Mouse (Mus musculus) limb, embryonic 10.5 days (tissue): ENCODE results near the gene Dnpep. TPM values are rescaled to one million over a fixed set of nuclear protein-coding genes. Genes with fewer than 3 reads are reported as not detected.
A peak's percentile ranks its signal among the peaks of the same experiment; 100 is the strongest.

Experiments
- DNase-seq: peaks from one replicate; pipeline ENCODE4 v3.0.0-alpha.2; 2017; ENCODE audit warnings: low spot score
- H3K27ac ChIP-seq: fragments of 300-500 bp; sonication (generic); 2 replicates; pipeline ENCODE4 v1.5.1; 2016; ENCODE audit warnings: mild to moderate bottlenecking
- H3K27me3 ChIP-seq: fragments of 300-500 bp; sonication (generic); 2 replicates; pipeline ENCODE4 v1.6.1; 2016; ENCODE audit warnings: low read depth, mild to moderate bottlenecking; ENCODE audit not compliant: poor library complexity, severe bottlenecking
- H3K36me3 ChIP-seq: fragments of 300-500 bp; sonication (generic); 2 replicates; pipeline ENCODE4 v1.6.1; 2016; ENCODE audit warnings: mild to moderate bottlenecking, moderate library complexity
- H3K4me1 ChIP-seq: fragments of 300-500 bp; sonication (generic); 2 replicates; pipeline ENCODE4 v1.6.1; 2016
- H3K4me3 ChIP-seq: fragments of 300-500 bp; sonication (generic); 2 replicates; pipeline ENCODE4 v1.5.1; 2016; ENCODE audit warnings: mild to moderate bottlenecking, moderate library complexity
- H3K9me3 ChIP-seq: fragments of 300-500 bp; sonication (generic); replicated peaks from 2 replicates; pipeline ENCODE4 v1.6.1; 2016; ENCODE audit warnings: mild to moderate bottlenecking
- WGBS: fragments of 180-500 bp; shearing (Covaris S2); methylation state at CpG from one replicate; pipeline ENCODE4 v1.1.7; 2016; 5-methylcytosine and 5-hydroxymethylcytosine counted together
- polyA plus RNA-seq: library from polyadenylated mRNA; unstranded; fragments of >200 nt; fragmentation: Nextera tagmentation; extraction: Ambion mirVana; gene quantifications from 2 replicates; pipeline ENCODE4 v1.2.1, GENCODE M21; 2016

Gene Dnpep
- polyA plus RNA-seq, 1 experiment from 2014 or later = 132 TPM

- 89% methylated on average over 7 of the region's 7 CpGs for WGBS
- H3K9me3 ChIP-seq = no peaks in the 10 kb centered on the region
- no peak for DNase-seq
- no peaks in the 10 kb centered on the region for H3K27me3 ChIP-seq
- H3K4me1 ChIP-seq = peaks cover 4% of the 10 kb centered on the region; the same call in 1 of the 2 replicates
- H3K27ac ChIP-seq = no peak overlapping the region
- H3K4me3 ChIP-seq = no peak overlapping the region
- no peaks in the 10 kb centered on the region for H3K36me3 ChIP-seq
Measured at GRCm38 (mm10) chr1:75284911-75285310, 32.9 kb downstream of the Dnpep start.

- Histone ChIP-seq H3K4me1 (no peaks in the 10 kb centered on the region), H3K9me3 (no peaks in the 10 kb centered on the region), H3K27ac (no peak overlapping the region), H3K36me3 (no peaks in the 10 kb centered on the region), H3K4me3 (no peak overlapping the region), H3K27me3 (peaks cover 13% of the 10 kb centered on the region)
- DNase-seq = no peak
- 86% methylated on average over 5 of the region's 5 CpGs for WGBS
Measured at GRCm38 (mm10) chr1:75283017-75283416, 34.8 kb downstream of the Dnpep start.

- Histone ChIP-seq H3K27ac (no peak within 1 kb of the TSS), H3K27me3 (peaks cover 24% of the 10 kb centered on the region), H3K4me3 (no peak within 1 kb of the TSS), H3K36me3 (no peaks in the 10 kb centered on the region), H3K4me1 (no peaks in the 10 kb centered on the region), H3K9me3 (no peaks in the 10 kb centered on the region)
- no peak for DNase-seq
- WGBS = 6% methylated on average over 13 of the region's 13 CpGs
Measured at GRCm38 (mm10) chr1:75278228-75278627, 39.6 kb downstream of the Dnpep start, which contains the start of gene Resp18. Gene Resp18 (minus strand): TSS chr1:75278415.

- no peak overlapping the region for H3K27ac ChIP-seq
- H3K4me1 ChIP-seq = no peaks in the 10 kb centered on the region
- H3K4me3 ChIP-seq = no peak overlapping the region
- H3K9me3 ChIP-seq = no peaks in the 10 kb centered on the region
- DNase-seq = peak; percentile 83
- 5% methylated on average over 23 of the region's 23 CpGs for WGBS
- H3K36me3 ChIP-seq = no peaks in the 10 kb centered on the region
- H3K27me3 ChIP-seq = peaks cover 24% of the 10 kb centered on the region
Measured at GRCm38 (mm10) chr1:75277195-75278188, 40.3 kb downstream of the Dnpep start.

- Histone ChIP-seq H3K27ac (no peak within 1 kb of the TSS), H3K27me3 (peaks cover 58% of the 10 kb centered on the region), H3K4me3 (peak within 1 kb of the TSS; percentile 33), H3K9me3 (no peaks in the 10 kb centered on the region), H3K4me1 (peaks cover 11% of the 10 kb centered on the region), H3K36me3 (no peaks in the 10 kb centered on the region)
- no peak for DNase-seq
- WGBS = 12% methylated on average over 32 of the region's 32 CpGs
Measured at GRCm38 (mm10) chr1:75264091-75264880, 53.5 kb downstream of the Dnpep start, which contains the start of gene Ptprn. Gene Ptprn (minus strand): TSS chr1:75264502.

- H3K4me1 ChIP-seq = peaks cover 11% of the 10 kb centered on the region
- no peak overlapping the region for H3K27ac ChIP-seq
- H3K9me3 ChIP-seq = no peaks in the 10 kb centered on the region
- H3K36me3 ChIP-seq = no peaks in the 10 kb centered on the region
- peaks cover 53% of the 10 kb centered on the region for H3K27me3 ChIP-seq
- H3K4me3 ChIP-seq = peak overlapping the region; percentile 33
- DNase-seq = peak; percentile 89
- 2% methylated on average over 40 of the region's 40 CpGs for WGBS
Measured at GRCm38 (mm10) chr1:75262969-75263951, 54.5 kb downstream of the Dnpep start.

- Histone ChIP-seq H3K36me3 (no peaks in the 10 kb centered on the region), H3K27ac (no peak overlapping the region), H3K4me3 (no peak overlapping the region), H3K27me3 (peaks cover 49% of the 10 kb centered on the region), H3K4me1 (peaks cover 11% of the 10 kb centered on the region), H3K9me3 (no peaks in the 10 kb centered on the region)
- DNase-seq = no peak
Measured at GRCm38 (mm10) chr1:75261278-75261677, 56.5 kb downstream of the Dnpep start.

Other genes starting within 250 kb of the Dnpep start
- gene Nhej1, start 192.8 kb downstream of the Dnpep start, polyA plus RNA-seq = 13.1 and 13.3 TPM in 2 replicates
- 0.11 TPM in 1 of 2 replicates, not detected in the other for gene Slc23a3, start 184.1 kb downstream of the Dnpep start, polyA plus RNA-seq
- gene Cnppd1, start 175.3 kb downstream of the Dnpep start, polyA plus RNA-seq = 35.6 and 41.3 TPM in 2 replicates
- gene Retreg2, start 175.2 kb downstream of the Dnpep start, polyA plus RNA-seq = 31.5 and 35.3 TPM in 2 replicates
- 28.7 and 35.5 TPM in 2 replicates for gene Zfand2b, start 149.3 kb downstream of the Dnpep start, polyA plus RNA-seq
- gene Abcb6, start 137.6 kb downstream of the Dnpep start, polyA plus RNA-seq = 38.0 and 39.0 TPM in 2 replicates
- gene Ankzf1, start 125.8 kb downstream of the Dnpep start, polyA plus RNA-seq = 22.0 and 24.8 TPM in 2 replicates
- gene Atg9a, start 125.8 kb downstream of the Dnpep start, polyA plus RNA-seq = 19.1 and 23.9 TPM in 2 replicates
- 10.3 and 12.8 TPM in 2 replicates for gene Glb1l, start 107.2 kb downstream of the Dnpep start, polyA plus RNA-seq
- gene Stk16, start 107.2 kb downstream of the Dnpep start, polyA plus RNA-seq = 146 and 149 TPM in 2 replicates
- 10.0 and 10.7 TPM in 2 replicates for gene Tuba4a, start 98.1 kb downstream of the Dnpep start, polyA plus RNA-seq
- gene A630095N17Rik, start 85.9 kb downstream of the Dnpep start, polyA plus RNA-seq = not detected in 2 replicates
- gene Dnajb2, start 81.6 kb downstream of the Dnpep start, polyA plus RNA-seq = 23.8 and 29.9 TPM in 2 replicates
- gene Ptprn, start 53.5 kb downstream of the Dnpep start, polyA plus RNA-seq = 0.11 and 0.13 TPM in 2 replicates
- gene Resp18, start 39.6 kb downstream of the Dnpep start, polyA plus RNA-seq = not detected in 2 replicates
- 6.2 and 7.8 TPM in 2 replicates for gene Des, start 42.3 kb upstream of the Dnpep start, polyA plus RNA-seq
- gene Speg, start 57.3 kb upstream of the Dnpep start, polyA plus RNA-seq = 45.7 and 49.6 TPM in 2 replicates
- 50.4 and 61.7 TPM in 2 replicates for gene Gmppa, start 117.9 kb upstream of the Dnpep start, polyA plus RNA-seq
- 0.31 and 0.59 TPM in 2 replicates for gene Asic4, start 132.4 kb upstream of the Dnpep start, polyA plus RNA-seq
- gene Chpf, start 161.3 kb upstream of the Dnpep start, polyA plus RNA-seq = 23.7 and 28.8 TPM in 2 replicates
- gene Tmem198, start 161.5 kb upstream of the Dnpep start, polyA plus RNA-seq = 0.35 and 0.69 TPM in 2 replicates
- 68.0 and 75.5 TPM in 2 replicates for gene Obsl1, start 188.5 kb upstream of the Dnpep start, polyA plus RNA-seq
- 2.4 and 4.2 TPM in 2 replicates for gene Inha, start 189.1 kb upstream of the Dnpep start, polyA plus RNA-seq
- 31.6 and 33.8 TPM in 2 replicates for gene Stk11ip, start 203.5 kb upstream of the Dnpep start, polyA plus RNA-seq
- gene Slc4a3, start 228.3 kb upstream of the Dnpep start, polyA plus RNA-seq = 13.9 and 18.9 TPM in 2 replicates